Mouse (Mus musculus): ENCODE measurements around the gene Cacng4.

DNA sequence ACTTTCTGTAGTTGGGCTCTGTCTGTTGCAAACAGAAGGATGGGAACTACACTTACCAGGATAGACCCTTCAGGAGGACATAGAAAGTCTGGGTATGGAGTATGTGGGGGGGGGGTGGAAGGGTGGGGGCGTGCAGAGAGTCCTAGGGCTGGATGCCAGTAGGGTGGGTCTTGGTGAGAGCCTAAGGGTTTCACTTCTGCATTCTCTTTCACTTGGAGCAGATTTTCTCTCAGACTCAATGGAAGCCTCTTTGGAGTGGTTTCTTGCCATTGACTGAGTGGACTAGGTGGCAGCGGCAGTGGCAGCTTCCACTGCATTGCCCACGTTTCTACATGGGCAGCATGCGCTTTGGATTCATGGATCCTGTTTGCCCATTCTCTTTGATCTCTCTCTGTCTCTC lies 94.4 kb downstream of the Cacng4 start:
- TF ChIP-seq CTCF (IDR thresholded peaks at IDR 0.05; ENCODE audit: control insufficient read depth, insufficient read depth, insufficient replicate concordance, low read depth, low read length) (no peak), POLR2A (IDR thresholded peaks at IDR 0.05; ENCODE audit: control insufficient read depth, low read depth, low read length) (no peak)
